Mouse (Mus musculus): ENCODE measurements around the gene Mllt3.

Mllt3 gene

DNA sequence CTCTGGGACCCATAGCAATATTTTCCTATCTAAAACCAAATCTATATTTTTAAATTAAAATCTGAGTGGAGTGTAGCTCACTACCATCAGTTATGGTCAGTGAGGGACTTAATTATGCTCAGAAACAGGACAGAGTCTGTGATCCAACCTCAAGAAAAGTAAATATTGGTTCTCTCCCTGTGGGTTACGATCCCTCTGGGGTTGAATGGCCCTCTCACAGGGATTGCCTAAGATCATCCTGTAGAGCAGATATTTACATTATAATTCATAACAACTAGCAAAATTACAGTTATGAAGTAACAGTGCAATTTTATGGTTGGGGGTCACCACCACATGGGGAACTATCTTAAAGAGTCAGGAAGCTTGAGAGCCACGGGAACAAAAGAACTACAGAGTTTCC lies 152.9 kb downstream of the Mllt3 start:
- no peak for DNase-seq (ENCODE audit: low spot score)

GRCm38 (mm10) chr4:87878701-87879100 lies 154.5 kb downstream of the Mllt3 start:
- no peak for DNase-seq (ENCODE audit: low spot score)

DNA sequence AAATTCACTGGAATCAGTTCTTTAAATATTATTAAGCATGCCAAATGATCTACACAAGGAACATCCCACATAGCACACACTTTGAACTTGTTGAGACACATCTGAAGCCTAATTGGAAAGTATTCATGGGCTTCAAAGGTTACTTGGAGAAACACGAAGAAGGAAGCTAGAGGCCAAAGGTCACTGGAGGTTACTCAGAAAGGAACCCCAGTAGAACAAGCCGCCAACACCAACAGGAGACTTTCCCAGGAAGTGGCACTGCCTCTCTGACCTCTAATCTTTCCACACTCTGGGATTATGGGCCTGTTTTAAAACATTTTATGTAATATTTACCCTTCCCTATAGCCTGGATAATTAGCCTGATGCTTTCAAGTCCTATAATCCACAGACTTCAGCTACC lies 162.6 kb downstream of the Mllt3 start:
- DNase-seq (ENCODE audit: low spot score) = peak; percentile 66

DNA sequence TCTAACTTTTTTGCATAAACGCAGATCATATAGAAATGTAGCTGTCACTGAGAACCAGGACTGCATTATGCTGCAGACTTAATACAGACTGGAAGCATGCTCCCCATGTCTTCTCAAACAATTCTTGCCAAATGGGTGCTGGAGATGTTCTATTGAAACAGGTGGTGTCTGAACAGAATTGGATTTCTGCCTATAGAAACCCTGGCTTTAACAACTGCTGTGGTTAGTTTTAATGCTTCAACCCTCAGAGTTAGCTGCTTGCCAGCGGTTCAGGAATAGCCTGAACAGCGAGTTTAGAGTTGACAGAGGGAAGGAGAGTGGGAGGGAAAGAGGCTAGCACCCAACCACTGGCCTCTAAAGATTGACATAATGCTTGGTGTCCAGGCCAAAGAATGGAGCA lies 166.6 kb downstream of the Mllt3 start:
- DNase-seq (ENCODE audit: low spot score) = no peak

GRCm38 (mm10) chr4:87865848-87866247 lies 167.3 kb downstream of the Mllt3 start:
- DNase-seq (ENCODE audit: low spot score) = no peak

- DNase-seq (ENCODE audit: low spot score) = no peak
These were observed 168.1 kb downstream of the Mllt3 start for GRCm38 (mm10) chr4:87865041-87865440.

DNA sequence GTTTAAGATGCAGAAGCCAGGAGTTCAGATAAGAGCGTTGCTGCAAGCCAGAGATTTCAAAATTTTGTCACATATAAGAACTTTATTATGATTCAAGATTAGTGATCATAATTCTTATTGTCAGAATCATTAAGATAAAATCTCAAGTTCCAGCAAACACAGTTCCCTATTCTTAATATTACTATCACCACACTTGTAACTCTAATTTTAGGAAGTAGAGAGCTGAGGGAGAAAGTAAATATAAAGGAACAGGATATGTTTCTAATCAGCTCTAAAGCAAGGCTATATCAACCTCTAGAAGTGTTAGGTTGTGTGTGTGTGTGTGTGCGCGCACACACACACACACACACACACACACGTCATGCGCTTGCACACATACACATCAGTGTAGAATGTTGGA lies 170.0 kb downstream of the Mllt3 start:
- DNase-seq (ENCODE audit: low spot score) = no peak

DNA sequence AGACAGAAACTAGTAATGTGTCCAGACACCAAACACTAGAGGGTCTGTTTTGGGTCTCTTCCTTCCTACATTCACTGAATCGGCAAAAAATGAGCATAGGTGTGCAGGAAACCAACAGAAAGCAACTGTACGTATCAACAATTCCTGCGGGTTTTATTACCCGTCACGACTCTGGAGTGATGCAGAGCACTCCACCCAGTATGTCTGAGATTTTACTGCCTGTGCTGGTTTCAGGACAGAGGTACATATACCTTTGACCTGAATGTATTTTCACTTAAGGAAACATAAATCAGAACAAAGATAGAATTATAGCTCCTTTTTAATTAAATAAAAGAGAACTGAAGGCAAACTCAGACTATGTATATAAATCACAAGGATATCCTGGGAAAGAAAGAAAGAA lies 172.4 kb downstream of the Mllt3 start:
- DNase-seq (ENCODE audit: low spot score) = no peak

DNA sequence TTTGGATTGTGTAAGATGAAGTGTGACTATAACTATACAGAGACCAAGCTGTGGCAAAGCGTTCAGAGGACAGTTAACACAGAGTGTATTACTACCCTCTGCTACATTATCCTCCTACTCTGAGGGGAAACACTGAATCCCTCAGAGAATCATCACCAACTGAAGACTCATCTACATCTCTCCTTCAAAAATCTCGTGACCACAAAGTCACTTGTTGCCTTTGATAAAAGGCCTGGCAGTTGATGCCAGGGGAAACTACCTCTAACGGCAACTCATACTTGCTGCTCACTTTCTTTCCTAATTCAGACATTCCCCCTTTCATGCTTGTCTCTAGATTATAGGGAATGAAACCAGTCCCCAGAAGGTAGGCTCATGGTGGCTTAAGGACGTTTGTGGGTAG lies 174.0 kb downstream of the Mllt3 start:
- no peak for DNase-seq (ENCODE audit: low spot score)

DNA sequence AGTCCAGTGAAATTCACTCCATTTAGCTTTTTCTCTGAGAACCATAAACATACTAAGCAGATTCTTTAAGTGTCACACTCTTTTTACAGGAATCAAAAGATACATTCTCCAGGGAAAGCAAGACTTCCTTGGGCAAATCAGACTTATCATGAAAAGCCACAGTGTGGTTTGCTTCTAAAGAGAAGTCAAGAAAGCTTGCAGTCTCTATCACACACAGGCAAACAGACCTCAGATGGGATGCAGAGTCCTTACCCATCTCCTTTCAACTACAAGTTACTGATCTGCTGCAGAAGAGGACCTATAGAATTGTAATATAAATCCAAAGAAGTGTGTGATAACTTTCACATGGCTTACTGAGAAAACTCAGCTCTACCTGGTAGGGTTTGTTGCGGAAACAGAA lies 175.2 kb downstream of the Mllt3 start:
- DNase-seq (ENCODE audit: low spot score) = no peak

DNA sequence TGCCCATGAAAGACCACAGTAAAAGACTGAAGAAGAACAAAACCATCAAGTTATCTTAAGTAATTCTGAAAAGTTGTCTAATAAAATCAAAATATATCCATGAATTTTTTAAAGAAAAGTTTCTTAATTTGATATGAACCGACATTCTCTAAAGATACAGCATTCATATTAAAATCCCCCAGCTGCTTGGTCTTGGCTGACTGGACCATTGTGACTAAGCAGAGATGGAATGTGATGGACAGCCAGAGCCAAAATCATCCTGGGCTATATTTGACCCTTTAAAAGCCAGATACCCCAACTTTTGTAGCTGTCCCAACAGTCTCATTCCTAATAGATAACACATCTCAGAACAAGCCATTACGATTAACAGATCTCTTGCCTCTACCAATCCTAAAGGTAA lies 180.7 kb downstream of the Mllt3 start:
- no peak for DNase-seq (ENCODE audit: low spot score)

- no peak for DNase-seq (ENCODE audit: low spot score)
These were observed 183.1 kb downstream of the Mllt3 start for GRCm38 (mm10) chr4:87850051-87850450.

GRCm38 (mm10) chr4:87844668-87845210 lies 188.4 kb downstream of the Mllt3 start:
- DNase-seq (ENCODE audit: low spot score) = no peak

GRCm38 (mm10) chr4:87840210-87840910 lies 192.8 kb downstream of the Mllt3 start:
- DNase-seq (ENCODE audit: low spot score) = no peak

DNA sequence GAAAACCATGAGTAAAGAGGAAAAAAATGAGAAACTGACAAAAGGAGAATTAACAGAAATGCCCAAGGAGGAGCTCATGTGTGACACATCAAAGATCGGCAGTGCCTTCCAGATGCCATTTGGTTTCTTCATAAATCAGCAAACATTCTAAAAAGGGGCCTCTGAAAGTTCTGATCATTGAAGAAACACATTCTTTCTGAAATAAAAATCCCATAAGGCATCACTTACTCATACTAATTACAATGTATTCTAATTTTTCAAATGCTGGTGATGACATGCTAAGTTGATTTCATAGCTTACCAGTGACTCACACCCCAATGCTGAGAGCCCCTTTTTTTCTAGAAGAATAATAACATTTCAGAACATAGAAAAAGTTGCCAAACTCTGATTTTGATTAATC lies 194.4 kb downstream of the Mllt3 start:
- no peak for DNase-seq (ENCODE audit: low spot score)

GRCm38 (mm10) chr4:87837471-87838361 lies 195.4 kb downstream of the Mllt3 start:
- no peak for DNase-seq (ENCODE audit: low spot score)

- no peak for DNase-seq (ENCODE audit: low spot score)
These were observed 196.9 kb downstream of the Mllt3 start for GRCm38 (mm10) chr4:87836257-87836656.

- DNase-seq (ENCODE audit: low spot score) = peak; percentile 49
These were observed 198.0 kb downstream of the Mllt3 start for GRCm38 (mm10) chr4:87835191-87835590.

GRCm38 (mm10) chr4:87834310-87834709 lies 198.9 kb downstream of the Mllt3 start:
- DNase-seq (ENCODE audit: low spot score) = peak; percentile 69

DNA sequence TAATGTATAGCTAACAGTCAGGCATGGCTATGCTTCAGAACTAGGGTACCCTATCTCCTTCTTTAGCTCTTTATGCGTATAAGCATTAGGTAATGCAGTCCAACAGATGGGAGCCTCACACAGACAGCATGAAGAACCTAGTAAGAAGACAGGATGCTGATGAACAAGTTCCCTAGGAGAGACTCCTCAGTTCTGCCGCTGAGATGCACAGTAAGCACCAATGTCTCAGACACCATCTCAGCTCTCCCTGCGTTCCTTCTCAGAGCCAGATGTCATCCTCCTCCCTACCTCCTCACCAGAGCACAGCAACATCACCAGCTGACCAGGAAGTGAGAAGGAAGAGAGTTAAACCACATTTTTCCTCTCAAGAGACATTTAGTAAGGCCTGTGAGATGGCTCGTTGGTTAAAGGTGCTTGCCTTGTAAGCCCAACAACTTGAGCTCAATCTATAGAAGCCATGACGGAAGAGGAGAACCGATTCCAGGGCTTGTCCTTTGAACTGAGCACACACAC lies 202.3 kb downstream of the Mllt3 start:
- DNase-seq (ENCODE audit: low spot score) = no peak

- no peak for DNase-seq (ENCODE audit: low spot score)
These were observed 203.6 kb downstream of the Mllt3 start for GRCm38 (mm10) chr4:87829426-87830063.

GRCm38 (mm10) chr4:87826336-87826735 lies 206.8 kb downstream of the Mllt3 start:
- no peak for DNase-seq (ENCODE audit: low spot score)
